Mouse (Mus musculus) forebrain, embryonic 11.5 days (tissue): ENCODE measurements at regions not wholly inside any gene's neighbourhood (a gene's known extent, or its start where the extent isn't known, plus 50 kb on each side); places are given as distances from the start of the nearest gene placed in this dataset.
"Not testable (repeated sequence)": the region's sequence is repeated elsewhere in the genome, so short reads cannot be mapped to it uniquely, and the experiment has no call there.

Source experiments
- ATAC-seq: fragments of 200-750 bp; cut with Nextera tagmentation; replicated peaks from 2 replicates; pipeline ENCODE4 v1.8.0; 2017; ENCODE audit warnings: moderate TSS enrichment; ENCODE audit not compliant: low FRiP score
- DNase-seq: peaks from one replicate; pipeline ENCODE4 v3.0.0-alpha.2; 2017; ENCODE audit warnings: low spot score
- H3K27ac ChIP-seq: fragments of 300-500 bp; sonication (generic); 2 replicates; pipeline ENCODE4 v1.5.1; 2014; ENCODE audit warnings: low read depth, low read length
- H3K27me3 ChIP-seq: fragments of 300-500 bp; sonication (generic); 2 replicates; pipeline ENCODE4 v1.6.1; 2014; ENCODE audit warnings: mild to moderate bottlenecking, low read length, mixed read lengths; ENCODE audit not compliant: control insufficient read depth, insufficient read depth
- H3K36me3 ChIP-seq: fragments of 300-500 bp; sonication (generic); 2 replicates; pipeline ENCODE4 v1.6.1; 2014; ENCODE audit warnings: mild to moderate bottlenecking, low read length, moderate library complexity, mixed read lengths; ENCODE audit not compliant: control insufficient read depth, insufficient read depth
- H3K4me1 ChIP-seq: fragments of 300-500 bp; sonication (generic); replicated peaks from 2 replicates; pipeline ENCODE4 v1.6.1; 2014; ENCODE audit warnings: low read length, mixed read lengths; ENCODE audit not compliant: control insufficient read depth, insufficient read depth
- H3K4me2 ChIP-seq: fragments of 300-500 bp; sonication (generic); 2 replicates; pipeline ENCODE4 v1.6.1; 2014; ENCODE audit warnings: low read depth, mild to moderate bottlenecking, low read length, moderate library complexity, mixed read lengths; ENCODE audit not compliant: severe bottlenecking
- H3K4me3 ChIP-seq: fragments of 300-500 bp; sonication (generic); 2 replicates; pipeline ENCODE4 v1.5.1; 2014; ENCODE audit warnings: low read depth, low read length
- H3K9ac ChIP-seq: fragments of 300-500 bp; sonication (generic); 2 replicates; pipeline ENCODE4 v1.6.1; 2014; ENCODE audit warnings: low read length
- H3K9me3 ChIP-seq: fragments of 300-500 bp; sonication (generic); 2 replicates; pipeline ENCODE4 v1.6.1; 2016; ENCODE audit warnings: low read length, mixed read lengths; ENCODE audit not compliant: control insufficient read depth
- WGBS: fragments of 180-500 bp; shearing (Covaris S2); extraction: QIAGEN DNeasy Blood & Tissue Kit; methylation state at CpG from one replicate; pipeline ENCODE4 v1.1.7; 2014; 5-methylcytosine and 5-hydroxymethylcytosine counted together

GRCm38 (mm10) chr12:20196386-20196785, 242.1 kb downstream of the Gm21863 start:
- 2% methylated on average over 25 of the region's 42 CpGs for WGBS
- not testable (repeated sequence) for H3K4me2 ChIP-seq, H3K36me3 ChIP-seq, H3K27me3 ChIP-seq, H3K4me1 ChIP-seq, ATAC-seq, H3K9ac ChIP-seq, H3K27ac ChIP-seq, H3K9me3 ChIP-seq
- peak overlapping the region; percentile 31 for H3K4me3 ChIP-seq
- DNase-seq = peak; percentile 65

- not testable (repeated sequence) for H3K27me3 ChIP-seq, H3K36me3 ChIP-seq, H3K4me1 ChIP-seq, ATAC-seq, H3K27ac ChIP-seq, H3K9me3 ChIP-seq, H3K4me2 ChIP-seq
- DNase-seq = peak; percentile 47
- 1% methylated on average over 24 of the region's 37 CpGs for WGBS
- H3K9ac ChIP-seq = peak overlapping the region; percentile 43
- peak overlapping the region; percentile 31 for H3K4me3 ChIP-seq
Observed at GRCm38 (mm10) chr12:20196905-20197304, 242.6 kb downstream of the Gm21863 start.

GRCm38 (mm10) chr12:20223921-20224320, 269.6 kb downstream of the Gm21863 start:
- H3K36me3 ChIP-seq, H3K4me3 ChIP-seq, H3K4me2 ChIP-seq, H3K27ac ChIP-seq, DNase-seq, H3K9ac ChIP-seq, ATAC-seq, H3K4me1 ChIP-seq, H3K27me3 ChIP-seq: not testable (repeated sequence)
- H3K9me3 ChIP-seq = peaks cover 22% of the 10 kb centered on the region
- 83% methylated on average over 1 of the region's 1 CpGs for WGBS

GRCm38 (mm10) chr12:20226831-20227230, 272.5 kb downstream of the Gm21863 start:
- DNase-seq, ATAC-seq, H3K4me3 ChIP-seq, H3K9ac ChIP-seq, H3K36me3 ChIP-seq, H3K27me3 ChIP-seq, H3K4me2 ChIP-seq, H3K27ac ChIP-seq, H3K4me1 ChIP-seq: not testable (repeated sequence)
- WGBS = 78% methylated on average over 9 of the region's 9 CpGs
- peaks cover 46% of the 10 kb centered on the region for H3K9me3 ChIP-seq

GRCm38 (mm10) chr12:20227427-20228160, 273.3 kb downstream of the Gm21863 start:
- H3K9ac ChIP-seq, H3K4me2 ChIP-seq, ATAC-seq, H3K4me3 ChIP-seq, H3K27ac ChIP-seq, H3K4me1 ChIP-seq, H3K27me3 ChIP-seq, H3K36me3 ChIP-seq: not testable (repeated sequence)
- peaks cover 54% of the 10 kb centered on the region for H3K9me3 ChIP-seq
- DNase-seq = peak; percentile 51
- 76% methylated on average over 21 of the region's 21 CpGs for WGBS

- H3K4me3 ChIP-seq, H3K4me1 ChIP-seq, H3K27ac ChIP-seq, H3K4me2 ChIP-seq, H3K9ac ChIP-seq, H3K36me3 ChIP-seq: not testable (repeated sequence)
- H3K9me3 ChIP-seq = peaks cover 63% of the 10 kb centered on the region
- DNase-seq = peak; percentile 56
- WGBS = 70% methylated on average over 21 of the region's 21 CpGs
- H3K27me3 ChIP-seq = peaks cover 10% of the 10 kb centered on the region
- ATAC-seq = 0 out of 2 replicates have a peak, but pooled peaks have one; percentile 29
Observed at GRCm38 (mm10) chr12:20228321-20228999, 274.2 kb downstream of the Gm21863 start.

GRCm38 (mm10) chr12:20229441-20229840, 275.1 kb downstream of the Gm21863 start:
- H3K4me2 ChIP-seq, H3K4me1 ChIP-seq, H3K4me3 ChIP-seq, H3K9ac ChIP-seq, H3K36me3 ChIP-seq, ATAC-seq, H3K27ac ChIP-seq: not testable (repeated sequence)
- Histone ChIP-seq H3K9me3 (peaks cover 71% of the 10 kb centered on the region), H3K27me3 (peaks cover 10% of the 10 kb centered on the region)
- WGBS = 74% methylated on average over 8 of the region's 8 CpGs
- peak; percentile 45 for DNase-seq

GRCm38 (mm10) chr12:20230141-20230892, 276.0 kb downstream of the Gm21863 start:
- DNase-seq (peak; percentile 56), ATAC-seq (no peak)
- Histone ChIP-seq H3K4me1 (no peaks in the 10 kb centered on the region), H3K9me3 (peaks cover 71% of the 10 kb centered on the region), H3K4me2 (no peak overlapping the region), H3K27ac (no peak overlapping the region), H3K27me3 (peaks cover 10% of the 10 kb centered on the region), H3K36me3 (peaks cover 2% of the 10 kb centered on the region; the same call in 1 of the 2 replicates), H3K9ac (no peak overlapping the region), H3K4me3 (no peak overlapping the region)
- 65% methylated on average over 27 of the region's 27 CpGs for WGBS
